Mouse (Mus musculus) R1 (cell line): ENCODE measurements around the gene Kank2.
"Not testable (repeated sequence)": the region's sequence is repeated elsewhere in the genome, so short reads cannot be mapped to it uniquely, and the experiment has no call there.

Experiments
- DNase-seq: peaks from one replicate; pipeline ENCODE4 v3.0.0-alpha.2; 2018; ENCODE audit warnings: low read depth, low spot score

Gene Kank2

GRCm38 (mm10) chr9:21818125-21818524 lies 19.6 kb upstream of the Kank2 start:
- peak; percentile 55 for DNase-seq

GRCm38 (mm10) chr9:21816716-21817305 lies 18.3 kb upstream of the Kank2 start:
- DNase-seq: no peak

DNA sequence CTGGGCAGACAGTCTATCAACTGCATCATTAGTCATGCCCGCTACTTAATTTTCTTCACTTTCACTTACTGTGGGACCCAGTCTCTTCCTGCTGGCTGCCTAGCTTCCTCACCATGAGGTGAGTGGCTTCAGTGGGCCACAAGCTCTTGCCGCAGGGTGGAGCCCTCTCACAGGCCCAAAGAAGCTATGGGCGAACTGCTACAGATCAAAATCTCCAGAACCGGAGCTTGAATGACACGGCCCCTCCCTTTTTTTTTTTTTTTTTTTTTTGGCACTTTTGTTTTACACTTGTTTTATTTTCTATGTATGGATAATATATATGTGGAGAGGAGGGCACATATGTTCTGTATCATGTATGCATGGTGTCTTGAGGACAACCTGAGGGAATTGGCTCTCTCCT lies 12.6 kb upstream of the Kank2 start:
- DNase-seq: peak; percentile 57

DNA sequence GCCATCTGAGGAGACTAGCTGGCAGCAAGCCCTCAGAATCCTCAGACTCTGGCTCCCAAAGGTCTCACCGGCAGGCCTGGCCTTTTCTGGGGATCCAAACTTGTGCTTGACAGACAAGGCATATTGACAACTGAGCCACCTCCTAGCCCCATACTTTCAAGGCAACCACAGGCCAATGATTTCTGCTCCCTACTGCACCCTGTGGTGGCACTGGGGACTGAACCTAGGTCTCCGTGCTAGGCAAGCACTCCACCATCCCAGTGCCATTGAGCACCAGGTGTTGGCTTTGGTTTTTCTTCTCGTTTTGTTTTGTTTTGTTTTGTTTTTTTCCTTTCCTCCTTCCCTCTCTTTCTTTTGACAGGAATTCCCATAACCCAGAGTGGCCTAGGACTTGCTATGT lies 10.0 kb upstream of the Kank2 start:
- DNase-seq: peak; percentile 71

GRCm38 (mm10) chr9:21806976-21807375 lies 8.4 kb upstream of the Kank2 start:
- DNase-seq: no peak

DNA sequence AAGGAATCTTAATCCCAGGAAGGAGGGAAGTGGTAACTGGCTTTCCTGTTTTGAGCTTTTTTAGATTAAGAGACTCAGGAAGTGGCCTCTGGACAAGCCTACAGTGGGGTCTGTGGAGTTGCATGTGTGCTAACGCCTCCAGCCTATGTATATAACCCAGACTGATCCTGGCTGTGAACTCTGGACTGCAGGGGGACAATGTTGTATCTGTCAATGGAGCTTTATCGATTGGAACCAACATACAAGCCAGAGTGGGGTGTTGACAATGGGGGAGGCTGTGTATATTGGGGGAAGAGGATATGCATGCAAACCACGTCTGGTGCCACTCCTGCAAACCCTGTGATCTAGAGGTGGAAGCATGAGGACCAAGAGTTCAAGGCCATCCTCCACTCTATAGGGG lies 7.8 kb upstream of the Kank2 start:
- no peak for DNase-seq

DNA sequence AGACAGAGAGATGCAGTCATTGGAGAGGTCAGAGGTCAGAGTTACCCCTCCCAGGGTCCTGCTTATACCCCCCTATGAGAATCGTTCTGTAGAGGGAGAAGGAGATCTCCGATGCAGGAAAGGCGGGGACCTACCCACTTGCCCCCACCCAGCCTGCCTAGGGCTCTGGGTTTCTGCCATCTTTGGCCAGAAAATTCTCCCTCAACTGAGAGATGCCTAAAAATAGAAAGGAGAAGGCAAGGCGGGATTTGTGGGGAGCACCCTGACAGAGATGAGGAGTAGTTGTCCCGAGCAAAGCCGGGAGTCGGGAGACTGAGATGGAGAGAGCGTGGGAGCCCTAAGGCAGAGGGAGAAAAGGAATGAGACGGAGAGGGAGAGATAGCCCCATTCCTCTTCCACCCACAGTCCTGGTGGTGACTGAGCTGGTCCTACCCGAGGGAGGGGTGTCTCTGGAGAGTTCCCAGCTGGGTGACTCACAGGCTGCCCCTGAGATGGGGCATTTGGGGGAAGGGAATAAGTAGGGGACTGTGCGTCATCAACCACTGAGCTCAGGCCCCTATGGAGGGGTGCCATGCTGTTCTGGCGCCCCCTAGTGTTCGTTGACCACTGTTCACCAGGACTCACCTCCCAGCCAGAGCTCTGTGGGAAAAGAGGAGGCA lies 5.6 kb upstream of the Kank2 start:
- peak; percentile 85 for DNase-seq

DNA sequence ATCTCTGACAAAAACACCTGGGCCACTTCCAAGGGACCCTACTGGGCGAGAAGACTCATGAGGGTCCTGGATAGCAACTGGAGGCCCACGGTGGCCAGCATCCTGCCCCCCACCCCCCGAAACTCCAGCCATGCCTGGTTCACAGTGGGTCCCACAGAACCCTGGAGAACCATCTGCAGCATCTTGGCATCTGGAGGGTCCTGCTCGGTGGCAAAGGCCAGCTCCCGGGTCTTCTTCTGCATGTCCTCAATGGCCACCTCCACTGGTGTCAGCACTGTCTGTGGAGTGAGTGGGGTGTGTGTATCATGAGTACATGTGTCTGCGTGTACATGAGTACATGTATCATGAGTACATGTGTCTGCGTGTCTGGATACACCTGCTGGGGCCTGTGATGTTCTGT lies 3.0 kb upstream of the Kank2 start:
- DNase-seq: no peak

DNA sequence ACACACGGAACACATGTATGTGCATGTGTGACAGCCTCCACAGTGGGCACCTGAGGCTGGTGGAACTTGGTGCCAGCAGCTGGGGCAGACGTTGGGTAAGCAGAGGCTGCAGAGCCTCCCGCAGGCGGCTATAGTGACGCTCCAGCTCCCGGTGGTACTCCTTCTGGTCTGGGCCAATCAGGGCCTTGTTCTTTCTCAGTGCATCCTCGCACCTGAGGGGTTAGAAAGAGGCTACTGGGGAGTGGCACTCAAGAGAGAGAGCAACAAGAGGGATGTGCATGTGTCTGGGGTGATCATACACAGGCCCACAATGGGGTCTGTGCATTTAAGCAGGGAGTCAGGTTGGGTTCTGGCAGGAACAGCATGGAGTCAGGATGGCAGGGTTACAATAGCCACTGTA lies 2.6 kb upstream of the Kank2 start:
- no peak for DNase-seq

GRCm38 (mm10) chr9:21799010-21799350 lies 436 bp upstream of the Kank2 start:
- peak; percentile 81 for DNase-seq

GRCm38 (mm10) chr9:21797921-21798344 lies 611 bp downstream of the Kank2 start:
- peak; percentile 84 for DNase-seq

DNA sequence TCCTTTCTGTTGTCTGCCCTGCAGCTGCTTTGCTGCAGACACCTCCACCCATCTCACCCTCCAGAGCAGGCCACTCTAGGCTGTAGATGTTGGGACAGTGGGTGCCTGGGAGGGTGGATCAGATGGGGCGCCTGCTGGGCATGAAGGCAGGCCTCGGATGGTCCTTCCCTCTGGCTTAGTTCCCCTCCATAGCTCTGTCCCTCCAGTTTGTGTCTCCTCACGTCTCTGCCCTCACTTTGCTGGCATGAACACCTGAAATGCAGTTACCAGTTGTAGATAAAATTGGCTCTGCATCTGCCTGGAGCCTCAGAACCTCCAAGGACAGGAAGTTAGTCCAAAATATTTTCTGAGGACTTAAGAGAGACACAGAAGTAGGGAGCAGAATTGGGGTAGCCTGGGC lies 1.6 kb downstream of the Kank2 start:
- no peak for DNase-seq

DNA sequence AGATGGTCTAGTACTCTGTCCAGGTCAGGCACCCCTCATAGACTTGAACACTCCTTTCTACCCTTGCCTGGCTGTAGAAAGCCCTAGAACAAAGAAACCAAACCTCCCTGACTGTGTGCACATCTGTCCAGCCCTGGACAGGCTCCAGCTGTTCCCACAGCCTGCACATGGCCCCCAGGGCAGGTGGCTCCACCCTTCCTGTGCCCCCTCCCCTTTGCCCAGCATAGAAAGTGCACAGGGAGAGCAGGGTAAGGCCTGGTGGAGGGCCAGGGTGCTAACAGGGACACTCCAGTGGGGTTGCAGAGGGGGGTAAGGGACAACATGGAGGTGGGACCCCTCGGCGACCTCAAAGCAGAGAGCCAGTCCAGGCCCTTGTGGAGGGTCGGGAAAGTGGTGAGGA lies 2.3 kb downstream of the Kank2 start:
- no peak for DNase-seq

DNA sequence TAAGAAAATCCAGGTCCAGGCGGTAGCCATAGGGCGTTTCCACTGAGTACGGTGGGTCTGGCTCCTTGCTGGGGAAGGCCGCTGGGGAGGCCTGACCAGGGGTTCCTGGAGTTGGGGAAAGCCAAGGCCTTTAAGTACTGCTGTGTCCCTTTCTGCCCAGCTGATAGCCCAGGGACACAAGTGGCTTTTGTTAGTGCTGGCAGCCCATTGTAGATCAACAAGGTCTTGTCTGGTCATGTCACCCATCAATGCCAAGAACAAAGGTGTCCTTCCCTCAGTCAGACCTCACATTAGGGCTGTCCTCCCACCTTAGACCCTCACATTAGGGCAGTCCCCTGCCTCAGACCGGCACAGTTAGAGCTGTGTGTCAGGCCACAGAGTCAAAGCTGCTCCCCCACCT lies 3.0 kb downstream of the Kank2 start:
- DNase-seq: no peak

- no peak for DNase-seq
Measured at GRCm38 (mm10) chr9:21794925-21795324, 3.6 kb downstream of the Kank2 start.

- DNase-seq: no peak
Measured at GRCm38 (mm10) chr9:21794344-21794834, 4.2 kb downstream of the Kank2 start.

DNA sequence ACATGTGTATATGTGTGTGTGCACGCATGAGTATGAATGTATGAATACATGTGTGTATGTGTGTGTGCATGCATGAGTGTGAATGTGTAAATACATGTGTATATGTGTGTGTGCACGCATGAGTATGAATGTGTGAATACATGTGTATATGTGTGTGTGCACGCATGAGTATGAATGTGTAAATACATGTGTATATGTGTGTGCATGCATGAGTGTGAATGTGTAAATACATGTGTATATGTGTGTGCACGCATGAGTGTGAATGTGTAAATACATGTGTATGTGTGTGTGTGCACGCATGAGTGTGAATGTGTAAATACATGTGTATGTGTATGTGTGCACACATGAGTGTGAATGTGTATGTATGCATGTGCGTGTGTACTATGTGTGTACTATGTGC lies 5.0 kb downstream of the Kank2 start:
- DNase-seq: not testable (repeated sequence)

DNA sequence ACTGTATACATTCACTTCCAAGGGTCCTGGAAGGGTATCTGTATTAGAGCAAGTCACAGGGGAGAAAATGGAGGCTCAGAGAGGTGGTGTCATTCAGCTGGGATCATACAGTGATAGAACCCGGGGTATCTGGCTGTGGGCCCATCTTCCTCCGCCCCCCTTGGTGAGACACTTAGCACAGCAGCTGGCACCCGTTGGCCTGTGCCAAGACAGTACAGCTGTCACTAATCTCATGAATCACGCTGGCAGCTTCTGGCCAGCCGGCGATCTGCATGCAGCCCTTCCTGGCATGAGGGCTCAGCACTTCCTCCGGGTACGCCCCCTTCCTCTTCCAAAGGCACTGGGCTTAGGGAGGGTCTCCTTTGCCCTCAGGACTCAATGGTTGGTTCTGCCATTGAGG lies 5.9 kb downstream of the Kank2 start:
- DNase-seq: no peak

DNA sequence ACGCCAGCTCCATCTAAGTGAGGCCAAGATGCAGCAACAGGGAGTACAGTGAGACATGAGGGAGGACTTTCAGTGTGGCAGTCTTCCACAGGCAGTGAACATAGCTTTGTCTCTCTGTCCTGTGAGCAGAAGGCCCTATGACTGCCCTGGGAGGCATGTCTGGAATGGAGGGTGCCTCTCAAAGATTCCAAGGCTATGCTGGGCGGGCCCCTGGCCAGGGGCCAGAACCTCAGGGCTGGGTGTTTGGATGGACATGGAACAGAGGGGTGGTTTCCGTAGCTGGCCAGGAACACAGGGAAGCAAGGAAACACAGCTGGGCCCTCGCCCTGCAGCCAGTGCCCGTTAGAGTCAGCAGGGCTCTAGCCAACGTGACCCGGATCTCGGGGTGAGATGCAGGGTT lies 6.7 kb downstream of the Kank2 start:
- no peak for DNase-seq

DNA sequence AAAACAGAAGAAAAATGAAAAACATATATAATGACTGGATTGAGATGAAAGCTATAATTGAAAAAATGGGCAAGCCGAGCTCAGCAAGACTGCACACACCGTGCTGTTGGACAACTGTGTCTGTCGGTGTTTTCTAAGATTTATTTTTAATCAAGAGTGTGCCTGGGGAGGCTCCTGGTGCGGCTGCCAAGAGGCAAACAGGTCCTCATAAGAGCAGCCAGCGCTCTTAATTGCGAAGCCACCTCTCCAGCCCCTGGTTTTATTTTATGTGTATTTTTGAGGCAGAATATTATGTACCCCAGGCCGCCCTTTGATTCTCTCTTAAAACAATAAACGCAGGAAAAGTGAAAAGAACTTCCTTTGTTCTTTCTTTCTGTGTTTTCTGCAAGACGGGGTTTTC lies 10.3 kb downstream of the Kank2 start:
- no peak for DNase-seq

DNA sequence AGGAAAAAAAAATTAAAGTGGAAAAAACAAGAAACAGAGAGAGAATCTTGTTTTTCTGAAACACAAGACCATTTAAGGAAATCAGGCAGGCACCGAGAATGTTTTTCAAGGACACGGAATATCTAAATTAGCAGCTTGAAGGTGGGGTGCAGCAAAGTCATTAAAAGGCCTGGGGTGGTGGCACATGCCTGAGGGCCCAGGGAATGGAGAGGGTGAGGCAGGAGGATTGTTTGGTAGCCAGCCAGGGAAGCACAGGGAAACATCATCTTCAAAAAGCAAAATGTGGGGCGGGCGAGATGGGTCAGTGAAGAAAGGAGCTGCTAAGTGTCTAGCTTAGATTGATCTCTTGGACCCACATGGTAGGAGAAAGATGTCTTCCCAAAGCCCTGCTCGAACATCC lies 10.9 kb downstream of the Kank2 start:
- DNase-seq: peak; percentile 38

- DNase-seq: peak; percentile 96
Measured at GRCm38 (mm10) chr9:21786906-21787305, 11.6 kb downstream of the Kank2 start.

DNA sequence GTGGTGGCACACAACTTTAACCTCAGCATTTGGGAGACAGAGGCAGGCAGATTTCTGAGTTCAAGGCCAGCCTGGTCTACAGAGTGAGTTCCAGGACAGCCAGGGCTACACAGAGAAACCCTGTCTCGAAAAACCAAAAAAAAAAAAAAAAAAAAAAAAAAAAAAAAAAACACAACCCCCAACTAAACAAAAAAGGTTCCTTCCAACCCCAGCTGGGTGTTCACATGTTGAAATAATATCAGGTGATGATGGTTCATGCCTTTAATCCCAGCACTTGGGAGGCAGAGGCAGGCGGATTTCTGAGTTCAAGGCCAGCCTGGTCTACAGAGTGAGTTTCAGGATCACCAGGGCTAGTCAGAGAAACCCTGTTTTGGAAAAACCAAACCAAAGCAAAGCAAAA lies 12.2 kb downstream of the Kank2 start:
- DNase-seq: not testable (repeated sequence)
